Mouse (Mus musculus) embryo, embryonic 9.5 days (tissue): Measurements from ENCODE around the gene Gm17631.
"Not testable (repeated sequence)": the region's sequence is repeated elsewhere in the genome, so short reads cannot be mapped to it uniquely, and the experiment has no call there.

Experiments
- DNase-seq: peaks from one replicate; pipeline ENCODE4 v3.0.0-alpha.2; 2017; ENCODE audit errors: extremely low spot score

The Gm17631 gene

DNA sequence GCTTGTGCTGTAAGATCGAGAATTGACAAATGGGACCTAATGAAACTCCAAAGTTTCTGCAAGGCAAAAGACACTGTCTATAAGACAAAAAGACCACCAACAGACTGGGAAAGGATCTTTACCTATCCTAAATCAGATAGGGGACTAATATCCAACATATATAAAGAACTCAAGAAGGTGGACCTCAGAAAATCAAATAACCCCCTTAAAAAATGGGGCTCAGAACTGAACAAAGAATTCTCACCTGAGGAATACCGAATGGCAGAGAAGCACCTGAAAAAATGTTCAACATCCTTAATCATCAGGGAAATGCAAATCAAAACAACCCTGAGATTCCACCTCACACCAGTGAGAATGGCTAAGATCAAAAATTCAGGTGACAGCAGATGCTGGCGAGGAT is at the start of gene Gm17631:
Gene Gm17631, plus strand, starts transcription at position 301 of the 400 bp plus-strand sequence.
- not testable (repeated sequence) for DNase-seq

DNA sequence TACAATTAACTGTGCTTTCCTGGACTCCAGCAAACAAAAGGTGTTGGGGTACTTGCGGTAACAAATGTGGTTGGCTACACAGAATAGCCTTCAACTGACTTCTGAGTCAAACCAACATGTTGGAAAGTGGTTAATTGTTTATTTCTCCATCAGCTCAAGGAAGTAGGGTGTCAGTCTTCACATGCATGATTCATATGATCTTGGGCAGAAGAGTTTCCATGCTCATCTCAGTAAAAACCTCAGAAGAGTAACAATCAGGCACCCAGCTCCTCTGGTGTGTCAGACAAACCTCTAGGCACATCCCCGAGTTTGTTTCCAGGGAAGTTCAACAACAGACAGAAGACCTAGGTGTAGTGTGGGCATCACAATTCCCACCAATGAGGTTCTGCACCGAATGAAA is 44.7 kb upstream of the Gm17631 start:
- DNase-seq, result no peak

DNA sequence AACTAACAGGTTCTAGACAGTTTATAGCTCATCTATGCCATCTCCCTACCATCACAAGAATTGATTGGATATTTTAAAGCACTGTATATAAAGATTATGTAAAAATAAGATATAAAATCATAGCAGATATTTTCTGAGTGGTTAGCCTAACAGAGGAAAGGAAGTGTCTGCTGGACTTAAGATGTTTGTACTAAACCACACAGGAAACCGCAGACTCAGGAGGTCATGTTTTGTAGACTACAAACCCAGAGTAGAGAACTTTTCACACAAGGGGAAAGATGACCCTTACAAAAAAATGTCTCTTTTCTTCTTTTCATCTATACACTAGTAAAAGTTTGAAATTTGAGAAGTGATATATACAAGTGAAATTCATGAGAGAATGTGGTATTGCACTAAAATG is 38.4 kb upstream of the Gm17631 start:
- DNase-seq, result no peak

GRCm38 (mm10) chr6:129825559-129825958 is 36.9 kb upstream of the Gm17631 start:
- DNase-seq, result no peak

- no peak for DNase-seq
Measured at GRCm38 (mm10) chr6:129876549-129876948, 14.1 kb downstream of the Gm17631 start, which contains the start of gene Klra17. Klra17 (minus strand) TSS chr6:129876672.

- no peak for DNase-seq
Measured at GRCm38 (mm10) chr6:129882525-129882924, 20.1 kb downstream of the Gm17631 start.
